Mouse (Mus musculus) MEL (cell line): ENCODE data around the gene Lmo2.

Experiments
- CTCF ChIP-seq, 3 experiments: IDR thresholded peaks in 2 of 3; conservative IDR thresholded peaks in 1 of 3; 2 replicates each; pipeline ENCODE4 v1.5.1; 2011 to 2012; ENCODE audit warnings: low read length in 3 of 3, low read depth in 2 of 3, mild to moderate bottlenecking in 2 of 3, improper control_type of control experiment in 1 of 3, inconsistent platforms in 1 of 3, mixed read lengths in 1 of 3, moderate library complexity in 1 of 3; ENCODE audit not compliant: control insufficient read depth in 1 of 3, insufficient read depth in 1 of 3, poor library complexity in 1 of 3, severe bottlenecking in 1 of 3
- GABPA ChIP-seq: IDR thresholded peaks from 2 replicates; pipeline ENCODE4 v1.6.1; 2012; ENCODE audit warnings: low read depth, mild to moderate bottlenecking, inconsistent platforms, low read length, improper control_type of control experiment, moderate library complexity
- MAX ChIP-seq: IDR thresholded peaks from 2 replicates; pipeline ENCODE4 v1.6.1; 2011; ENCODE audit warnings: low read length, improper control_type of control experiment
- MEF2A ChIP-seq: IDR thresholded peaks from 2 replicates; pipeline ENCODE4 v1.6.1; 2014; ENCODE audit warnings: low read depth, mild to moderate bottlenecking, inconsistent platforms, low read length, improper control_type of control experiment; ENCODE audit not compliant: poor library complexity, insufficient replicate concordance, severe bottlenecking; ENCODE audit errors: extremely low read depth
- TAL1 ChIP-seq: IDR thresholded peaks from 2 replicates; pipeline ENCODE4 v1.6.1; 2012; ENCODE audit warnings: mild to moderate bottlenecking, inconsistent platforms, low read length, moderate library complexity, mixed read lengths

- TF ChIP-seq MAX = no peak
- no peak for TF ChIP-seq MEF2A
- no peak for TF ChIP-seq GABPA
- no peak for TF ChIP-seq CTCF (IDR thresholded peaks at IDR 0.05 in 2 of 3, conservative IDR thresholded peaks at IDR 0.05 in 1 of 3; ENCODE audit: control insufficient read depth in 1 of 3, insufficient read depth in 1 of 3, low read depth in 2 of 3, low read length in 3 of 3, poor library complexity in 1 of 3, severe bottlenecking in 1 of 3)
- TF ChIP-seq TAL1 = no peak
Observed at GRCm38 (mm10) chr2:103946892-103947291, 10.9 kb upstream of the Lmo2 start.
